Mouse (Mus musculus) 3134 (cell line): ENCODE measurements around the gene Casc3.
A peak's percentile ranks its signal among the peaks of the same experiment; 100 is the strongest.
"Not testable (repeated sequence)": the region's sequence is repeated elsewhere in the genome, so short reads cannot be mapped to it uniquely, and the experiment has no call there.

Source experiments
- DNase-seq: peaks from one replicate; pipeline ENCODE4 v3.0.0-alpha.2; 2011; ENCODE audit warnings: low spot score; ENCODE audit not compliant: insufficient read length; ENCODE audit errors: extremely low read depth

Gene Casc3

GRCm38 (mm10) chr11:98788550-98789218, 16.0 kb upstream of the Casc3 start:
- peak; percentile 86 for DNase-seq

DNA sequence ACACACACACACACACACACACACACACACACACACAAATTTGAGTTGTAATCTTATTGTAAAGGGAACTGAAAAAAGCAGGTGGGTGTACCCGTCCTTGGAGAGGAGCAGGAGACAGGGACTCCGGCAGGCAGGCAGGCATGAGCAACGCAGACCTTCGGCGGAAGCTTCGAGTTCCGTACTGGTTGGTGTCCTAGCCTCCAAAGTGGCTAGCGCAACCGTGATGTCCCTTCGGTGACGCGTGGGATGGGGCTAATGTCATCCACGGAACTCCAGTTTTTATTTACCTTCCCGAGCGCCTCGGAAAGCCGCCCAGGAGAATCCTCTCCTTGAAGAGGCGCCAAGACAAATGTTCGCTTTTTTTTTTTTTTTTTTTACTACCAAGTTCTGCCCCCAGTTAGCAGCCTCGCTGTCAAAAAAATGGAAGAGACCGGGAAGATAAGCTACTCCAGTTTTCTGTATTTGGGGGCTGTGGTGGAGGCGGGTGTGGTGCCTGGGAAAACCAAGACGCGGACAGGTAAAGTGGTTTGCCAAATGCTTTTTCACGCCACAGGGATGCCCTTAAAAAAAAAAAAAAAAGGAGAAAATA, 15.4 kb upstream of the Casc3 start:
- no peak for DNase-seq

GRCm38 (mm10) chr11:98789824-98790223, 14.9 kb upstream of the Casc3 start:
- DNase-seq, result no peak

DNA sequence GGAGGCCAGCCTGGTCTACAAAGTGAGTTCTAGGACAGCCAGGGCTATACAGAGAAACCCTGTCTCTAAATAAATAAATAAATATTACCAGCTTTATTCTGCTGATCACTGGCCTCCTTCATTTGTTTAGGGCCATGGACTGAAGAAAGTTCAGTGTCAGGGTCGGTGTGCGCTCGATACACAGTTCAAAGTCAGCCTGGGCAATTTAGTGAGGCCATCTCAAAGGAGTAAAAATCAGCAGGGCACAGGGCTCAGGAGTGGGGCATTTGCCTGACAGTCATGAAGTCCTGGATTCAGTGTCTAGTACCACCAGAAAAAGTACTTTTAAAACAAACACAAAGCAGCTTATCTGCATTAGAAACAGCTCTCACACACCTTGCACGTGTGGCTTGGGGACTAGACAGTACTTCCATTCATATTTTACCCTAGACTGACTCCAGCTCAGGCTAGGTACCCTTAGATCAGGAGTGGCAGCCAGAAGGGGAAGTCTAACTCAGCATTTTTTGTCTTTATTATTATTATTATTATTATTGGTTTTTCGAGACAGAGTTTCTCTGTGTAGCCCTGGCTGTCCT, 14.0 kb upstream of the Casc3 start:
- DNase-seq, result no peak

- no peak for DNase-seq
These were observed 13.3 kb upstream of the Casc3 start for GRCm38 (mm10) chr11:98791448-98791847.

DNA sequence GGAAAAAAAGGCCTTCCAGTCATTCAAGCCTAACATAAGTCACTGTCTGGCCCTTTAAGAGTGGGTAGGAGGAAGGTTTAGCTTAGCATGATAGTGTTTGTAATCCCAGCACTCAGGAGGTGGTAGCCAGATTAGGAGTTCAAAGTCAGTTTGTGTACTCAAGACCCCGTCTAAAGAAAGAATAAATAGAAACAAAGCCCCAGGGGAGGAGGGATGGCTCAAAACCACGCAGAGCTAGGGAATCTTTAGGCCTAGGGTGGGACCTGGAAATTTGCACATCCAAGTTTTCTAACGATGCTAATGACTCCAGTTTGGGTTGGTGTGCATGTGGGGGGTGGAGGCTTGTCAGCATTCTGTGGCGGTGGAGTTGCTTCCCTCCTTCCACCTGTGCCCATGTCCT, 12.6 kb upstream of the Casc3 start:
- DNase-seq, result no peak

DNA sequence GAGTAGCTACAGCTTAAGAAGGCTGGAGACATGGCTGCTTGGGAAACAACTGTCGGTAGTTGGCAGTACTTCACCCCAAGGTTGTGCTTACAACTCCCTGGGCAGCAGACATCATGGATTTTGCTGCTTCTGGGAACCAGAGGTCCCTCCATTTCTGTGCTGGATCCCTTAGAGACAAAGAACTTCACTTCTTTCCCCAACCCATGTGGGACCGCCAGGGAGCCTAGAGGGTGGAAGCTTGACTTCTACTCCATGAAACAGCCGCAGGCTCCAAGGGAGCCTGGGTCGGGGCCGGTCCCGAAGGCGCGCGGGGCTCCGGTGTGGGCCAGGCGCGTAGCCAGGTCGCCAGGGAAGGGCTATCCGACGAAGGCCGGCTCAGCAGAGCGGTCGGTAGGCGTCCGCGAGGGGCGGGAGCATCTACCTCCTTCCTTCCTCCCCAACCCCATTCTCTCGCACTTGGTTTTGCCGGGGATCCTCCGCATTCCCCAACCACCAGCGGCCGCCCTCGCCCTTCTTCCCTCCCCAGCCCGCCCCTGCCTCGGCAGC, 10.2 kb upstream of the Casc3 start:
- DNase-seq, result peak; percentile 88

- DNase-seq, result peak; percentile 86
These were observed 9.5 kb upstream of the Casc3 start, which contains the start of gene Msl1 for GRCm38 (mm10) chr11:98795015-98795713. Msl1 (plus strand) TSS chr11:98795516.

GRCm38 (mm10) chr11:98795714-98796514, 8.8 kb upstream of the Casc3 start:
- DNase-seq, result peak; percentile 71

- DNase-seq, result peak; percentile 65
These were observed 8.0 kb upstream of the Casc3 start for GRCm38 (mm10) chr11:98796515-98797216.

DNA sequence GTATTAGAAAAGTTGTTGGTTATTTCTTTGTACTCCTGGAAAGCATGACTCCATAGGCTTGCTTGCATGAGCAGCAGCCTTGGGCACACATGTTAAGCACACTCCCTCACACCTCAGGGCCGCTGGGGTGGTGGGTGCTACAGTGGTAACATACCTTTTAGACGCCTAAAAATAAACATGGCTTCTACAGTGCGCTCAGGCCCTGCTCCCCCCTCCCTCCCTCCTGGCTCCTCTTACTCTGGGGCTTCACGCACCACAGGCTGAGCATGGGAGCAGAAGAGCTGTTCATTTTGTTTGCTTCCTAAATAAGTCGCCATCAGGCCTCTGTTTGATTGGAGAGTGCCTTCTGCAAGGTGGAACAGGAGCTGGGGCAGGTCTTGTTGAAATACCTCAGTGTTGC, 7.4 kb upstream of the Casc3 start:
- no peak for DNase-seq

DNA sequence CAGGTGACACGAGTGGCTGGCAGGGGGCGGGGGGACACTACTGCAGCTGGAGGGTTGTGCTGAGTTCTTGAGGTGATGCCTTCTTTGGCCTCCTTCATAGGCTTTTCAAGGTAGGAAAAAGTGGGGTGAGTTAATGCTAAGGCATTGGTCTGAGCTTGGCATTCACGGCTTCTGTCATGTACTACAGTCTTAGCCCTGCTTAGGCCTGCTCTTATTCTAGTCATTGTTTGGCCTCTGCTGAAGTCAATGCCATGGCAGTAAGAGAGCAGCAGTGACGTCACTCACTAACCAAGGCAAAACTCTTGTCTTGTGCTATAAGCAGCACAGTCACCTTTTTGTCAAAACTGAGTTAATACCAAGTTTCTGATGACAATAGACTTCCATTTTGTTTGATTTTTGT, 6.8 kb upstream of the Casc3 start:
- no peak for DNase-seq

GRCm38 (mm10) chr11:98808417-98808816, 3.7 kb downstream of the Casc3 start:
- DNase-seq, result no peak

DNA sequence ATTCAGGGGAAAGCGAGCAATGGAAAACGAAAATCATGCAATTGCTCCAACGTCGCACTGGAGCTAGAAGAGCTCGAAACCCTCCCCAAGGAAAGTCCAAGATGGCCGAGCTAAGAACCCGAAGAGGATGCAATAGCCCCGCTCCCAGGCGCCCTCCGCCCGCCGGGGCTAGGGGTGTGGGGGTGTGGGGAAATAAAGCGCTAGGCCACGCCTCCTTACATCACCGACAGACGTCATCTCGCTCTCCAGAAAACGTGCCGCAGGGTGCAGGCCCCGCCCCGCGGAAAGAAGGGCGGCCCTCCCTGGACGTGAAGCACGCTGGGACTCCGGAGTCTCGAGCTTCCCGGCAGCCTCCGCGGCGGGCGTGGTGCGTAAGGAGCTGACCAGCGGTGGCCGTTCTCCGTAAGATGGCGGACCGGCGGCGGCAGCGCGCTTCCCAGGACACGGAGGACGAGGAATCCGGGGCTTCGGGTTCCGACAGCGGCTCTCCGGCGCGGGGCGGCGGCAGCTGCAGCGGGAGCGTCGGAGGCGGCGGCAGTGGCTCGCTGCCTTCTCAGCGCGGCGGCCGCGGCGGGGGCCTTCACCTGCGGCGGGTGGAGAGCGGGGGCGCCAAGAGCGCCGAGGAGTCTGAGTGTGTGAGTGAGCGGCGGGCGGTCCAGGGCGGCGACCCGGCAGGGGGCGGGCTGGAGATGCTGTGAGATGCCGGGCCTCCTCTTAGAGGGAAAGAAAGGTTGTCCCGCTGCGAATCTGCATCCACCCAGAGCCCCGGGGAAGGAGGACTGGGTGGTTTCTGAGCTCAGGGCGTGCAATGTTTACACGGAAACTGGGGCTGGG, 5.0 kb downstream of the Casc3 start:
- DNase-seq, result peak; percentile 98

DNA sequence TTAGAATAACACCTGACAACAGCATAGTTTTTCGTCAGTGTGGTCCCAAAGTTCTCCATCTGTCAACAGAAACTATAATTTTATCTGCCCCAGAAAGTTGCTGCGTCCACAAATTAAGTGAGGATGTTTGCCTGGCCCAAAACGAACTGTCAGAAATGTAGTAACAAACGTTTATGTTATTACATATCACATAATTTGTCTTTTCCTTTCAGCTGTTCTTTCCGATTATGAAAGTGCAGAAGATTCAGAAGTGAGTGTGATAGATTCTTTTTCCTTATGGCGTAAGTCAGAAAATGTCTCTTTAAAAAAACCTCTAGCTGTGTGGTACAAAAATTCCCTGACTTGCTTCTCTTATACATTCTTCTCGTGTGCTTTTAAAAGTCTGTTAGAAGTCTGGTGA, 6.0 kb downstream of the Casc3 start:
- no peak for DNase-seq

- no peak for DNase-seq
These were observed 12.1 kb downstream of the Casc3 start for GRCm38 (mm10) chr11:98816706-98817239.

GRCm38 (mm10) chr11:98820968-98821367, 16.3 kb downstream of the Casc3 start:
- DNase-seq, result no peak

- not testable (repeated sequence) for DNase-seq
These were observed 21.4 kb downstream of the Casc3 start for GRCm38 (mm10) chr11:98826071-98826470.

DNA sequence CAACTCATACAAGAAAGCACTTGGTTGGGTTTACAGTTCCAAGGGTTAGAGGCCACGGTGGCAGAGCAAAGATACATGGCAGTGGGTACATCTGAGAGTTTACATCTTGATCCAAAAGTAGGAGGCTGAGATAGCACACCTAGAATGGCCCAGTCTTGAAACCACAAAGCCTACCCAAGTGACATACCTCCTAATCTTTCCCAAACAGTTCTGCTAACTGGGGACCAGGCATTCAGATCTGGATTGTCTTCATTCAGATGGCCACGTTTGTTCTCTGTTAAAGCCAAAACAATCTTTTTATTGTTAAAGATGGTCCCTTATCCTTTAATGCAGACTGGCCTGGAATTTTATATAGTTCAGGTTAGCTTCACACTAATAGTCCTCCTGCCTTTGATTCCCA, 23.2 kb downstream of the Casc3 start:
- DNase-seq, result no peak
